Mouse (Mus musculus): ENCODE measurements at regions not wholly inside any gene's neighbourhood (a gene's known extent, or its start where the extent isn't known, plus 50 kb on each side); places are given as distances from the start of the nearest gene placed in this dataset.
A peak's percentile ranks its signal among the peaks of the same experiment; 100 is the strongest.

DNA sequence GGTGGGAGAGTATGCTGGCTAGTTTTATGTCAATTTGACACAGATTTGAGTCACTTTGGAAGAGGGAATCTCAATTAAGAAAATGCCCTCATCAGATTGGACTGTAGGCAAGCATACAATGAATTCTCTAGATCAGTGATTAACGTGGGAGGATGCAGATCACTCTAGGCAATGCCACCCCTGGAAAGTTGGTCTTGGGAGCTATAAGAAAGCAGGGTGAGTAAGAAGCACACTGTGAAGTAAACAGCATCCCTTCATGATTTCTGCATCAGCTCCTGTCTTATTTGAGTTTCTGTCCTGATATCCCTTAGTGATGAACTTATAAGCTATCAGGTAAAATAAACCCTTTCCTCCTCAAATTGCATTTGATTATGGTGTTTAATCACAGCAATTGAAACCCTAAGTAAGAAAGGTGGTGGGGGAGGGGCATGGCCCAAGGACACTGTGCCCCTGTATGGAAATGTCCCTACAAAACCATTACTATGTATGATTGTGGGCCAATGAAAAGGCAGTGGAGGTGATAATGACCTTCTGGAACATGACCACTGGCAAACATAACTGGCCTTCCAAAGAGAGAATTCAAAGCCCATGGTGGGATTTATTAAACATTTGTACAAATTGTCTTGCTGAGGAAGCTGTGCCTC, 640.3 kb upstream of the Vstm2b start:
- no peak for DNase-seq (ENCODE audit: low read depth, low spot score)

DNA sequence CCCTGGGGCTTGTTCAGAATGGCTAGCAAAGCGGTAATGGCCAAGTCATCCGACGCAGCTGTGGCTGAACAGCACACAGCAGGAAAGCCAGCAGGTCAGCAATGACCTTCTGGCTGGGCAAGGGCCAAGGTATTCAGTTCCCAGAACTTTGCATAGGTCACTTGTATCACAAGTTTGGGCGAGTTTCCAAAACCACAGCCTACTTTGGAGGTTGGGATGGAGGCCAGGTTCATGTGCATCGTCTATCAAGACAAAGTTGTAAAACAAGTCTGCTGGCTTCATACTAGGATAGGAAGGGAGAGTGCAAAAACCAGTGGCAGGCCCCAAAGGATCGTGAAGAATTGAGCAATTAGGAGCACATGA, 639.8 kb upstream of the Vstm2b start:
- peak; percentile 2 for DNase-seq (ENCODE audit: low read depth, low spot score)

DNA sequence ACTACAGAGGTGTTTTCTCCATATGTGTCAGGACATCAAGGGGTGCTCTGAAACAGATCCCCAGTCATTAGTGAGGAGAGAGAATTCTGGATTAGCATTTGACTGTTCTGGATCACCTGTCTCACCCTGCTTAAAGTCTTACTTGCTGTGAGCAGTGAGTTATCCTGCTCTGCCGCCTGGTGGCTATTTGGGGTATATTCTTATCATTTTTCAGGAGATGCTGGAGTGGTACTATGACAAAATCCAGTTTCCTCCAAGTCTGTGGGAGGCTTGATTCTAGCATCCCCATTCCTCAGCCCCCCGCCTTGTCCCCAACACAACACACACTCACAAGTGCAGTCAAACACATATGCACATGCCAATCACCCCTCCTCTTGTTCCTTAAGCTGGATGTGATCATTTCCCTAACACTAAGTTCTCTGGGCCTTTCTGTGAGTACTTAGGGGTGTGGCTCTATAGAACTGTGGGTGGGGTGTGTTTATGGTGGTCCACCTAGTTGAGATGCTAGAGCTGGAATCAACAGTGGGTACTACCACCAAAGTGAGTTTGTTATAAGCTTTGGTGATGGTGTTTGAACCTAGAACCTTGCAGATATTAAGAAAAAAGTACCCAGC, 624.6 kb upstream of the Vstm2b start:
- DNase-seq (ENCODE audit: low read depth, low spot score), result peak; percentile 48

- no peak for DNase-seq (ENCODE audit: low read depth, low spot score)
Measured at GRCm38 (mm10) chr7:40275078-40275477, 623.0 kb upstream of the Vstm2b start.

GRCm38 (mm10) chr7:40275658-40276057, 622.5 kb upstream of the Vstm2b start:
- DNase-seq (ENCODE audit: low read depth, low spot score), result no peak

GRCm38 (mm10) chr7:40276116-40276515, 622.0 kb upstream of the Vstm2b start:
- no peak for DNase-seq (ENCODE audit: low read depth, low spot score)

DNA sequence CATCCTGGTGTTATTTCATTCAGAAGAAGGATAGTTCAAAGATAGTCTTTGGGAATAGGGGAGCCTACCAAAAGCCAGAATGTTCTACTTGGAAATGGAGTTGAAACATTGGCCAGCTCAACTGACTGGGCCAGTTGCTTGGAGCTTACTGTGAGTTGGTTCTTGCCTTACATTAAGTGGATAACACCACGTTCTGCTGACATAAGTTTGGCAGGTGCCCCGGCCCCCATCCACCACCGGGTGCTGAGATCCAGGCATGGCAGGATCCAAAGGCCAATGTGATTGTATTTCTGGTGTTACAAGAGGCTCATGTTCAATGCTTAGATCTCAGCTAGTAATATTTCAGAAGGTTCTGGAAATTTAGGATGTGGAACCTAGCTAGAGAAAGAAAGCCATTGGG, 608.0 kb upstream of the Vstm2b start:
- DNase-seq (ENCODE audit: low read depth, low spot score), result no peak

DNA sequence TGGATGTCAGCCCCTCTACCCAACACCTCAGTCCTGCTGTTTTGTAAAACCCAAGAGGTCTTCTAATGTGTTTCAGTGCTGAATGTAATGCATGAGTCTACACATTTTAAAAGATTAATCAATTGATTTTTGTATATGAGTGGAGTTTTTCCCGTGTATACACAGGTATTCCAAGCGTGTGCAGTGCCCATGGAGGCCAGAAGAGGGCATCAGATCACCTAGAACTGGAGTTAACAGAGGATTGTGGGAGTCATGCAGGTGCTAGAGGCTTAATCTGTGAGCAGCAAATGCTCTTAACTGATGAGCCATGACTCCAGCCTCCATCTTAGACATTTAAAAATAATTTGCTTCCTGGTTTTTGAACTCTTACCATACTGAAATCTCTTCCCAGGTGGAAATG, 587.6 kb upstream of the Vstm2b start:
- peak; percentile 40 for DNase-seq (ENCODE audit: low read depth, low spot score)

- DNase-seq (ENCODE audit: low read depth, low spot score), result no peak
Measured at GRCm38 (mm10) chr7:40321171-40321570, 577.0 kb upstream of the Vstm2b start.

DNA sequence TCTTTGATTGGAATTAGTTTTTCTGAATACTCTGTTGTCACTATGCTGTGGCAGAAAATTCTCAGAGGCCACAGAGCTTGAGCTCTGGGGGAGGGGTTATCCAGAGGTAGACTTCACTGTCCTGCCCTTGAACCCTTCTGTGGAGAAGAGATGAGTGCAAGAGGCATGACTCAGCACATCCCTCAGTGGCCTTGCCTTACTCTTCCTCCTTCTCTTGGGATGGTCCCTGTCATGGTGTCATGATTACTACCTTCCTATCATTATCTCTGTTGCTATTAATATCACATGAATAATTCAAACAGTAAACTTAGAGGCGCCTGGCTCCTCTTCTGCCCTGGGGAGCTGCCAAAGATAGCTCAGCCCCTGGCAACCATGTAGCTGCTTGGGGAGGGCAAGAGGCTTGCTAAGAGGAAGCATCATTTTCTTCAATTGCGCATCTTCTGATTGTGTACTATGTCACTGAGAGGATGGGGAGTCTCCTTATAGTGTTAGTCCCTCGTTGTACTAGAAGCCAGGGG, 572.9 kb upstream of the Vstm2b start:
- DNase-seq (ENCODE audit: low read depth, low spot score), result peak; percentile 30

DNA sequence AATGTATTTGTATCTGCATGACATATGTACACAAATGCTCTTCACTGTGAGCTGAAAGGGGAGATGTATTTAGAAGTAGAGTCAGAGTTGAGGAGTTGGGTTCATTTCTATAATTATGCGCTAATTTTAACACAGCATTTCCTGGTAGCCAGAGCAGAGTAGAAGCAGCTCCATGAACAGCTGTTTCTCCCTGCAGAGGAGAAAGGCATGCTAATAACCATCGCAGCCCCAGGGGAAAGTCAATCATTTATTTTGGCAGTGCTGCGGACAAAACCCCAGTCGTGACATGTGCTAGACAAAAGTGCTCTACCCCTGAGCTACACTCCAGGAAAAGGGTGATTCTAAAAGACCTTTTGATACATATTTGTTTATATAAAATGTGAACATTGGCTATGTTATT, 565.7 kb upstream of the Vstm2b start:
- DNase-seq (ENCODE audit: low read depth, low spot score), result no peak

- no peak for DNase-seq (ENCODE audit: low read depth, low spot score)
Measured at GRCm38 (mm10) chr7:40352306-40352705, 545.8 kb upstream of the Vstm2b start.

DNA sequence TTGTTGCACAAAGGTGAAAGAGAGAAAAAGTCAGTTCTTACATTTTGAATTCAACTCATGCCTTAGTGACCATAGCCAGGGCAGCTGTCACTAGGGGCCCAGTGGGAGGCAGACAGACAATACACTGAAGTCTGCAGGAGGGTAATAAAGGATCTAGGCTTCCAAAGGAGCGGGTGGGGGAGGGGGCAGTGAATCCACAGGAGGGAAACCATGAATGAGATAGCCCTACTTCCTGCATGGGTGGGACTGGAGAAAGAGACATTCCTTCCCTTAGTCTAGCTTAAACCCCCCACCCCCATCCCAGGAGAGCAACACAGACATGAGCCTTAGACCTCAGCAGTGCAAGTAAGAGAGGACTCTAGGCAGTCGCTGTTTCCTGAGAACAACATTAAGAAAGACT, 535.4 kb upstream of the Vstm2b start:
- peak; percentile 95 for DNase-seq (ENCODE audit: low read depth, low spot score)

DNA sequence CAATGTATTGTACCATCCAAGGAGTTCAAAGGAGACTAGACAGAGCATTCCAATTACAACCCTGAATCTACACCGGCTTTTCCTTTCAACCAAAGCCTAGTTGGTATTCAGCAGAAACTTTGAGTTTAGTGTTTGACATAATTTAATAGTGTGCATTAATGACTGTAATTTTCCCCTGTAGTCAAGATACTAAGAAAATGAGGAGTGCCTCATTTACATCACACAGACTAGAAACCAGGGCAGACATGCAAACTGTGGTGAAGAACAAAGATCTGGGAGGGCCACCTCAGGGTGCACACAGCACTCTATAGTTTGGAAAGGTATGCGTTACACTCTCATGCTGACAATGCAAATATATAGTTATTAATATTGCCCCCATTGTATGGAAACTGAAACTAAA, 525.4 kb upstream of the Vstm2b start:
- DNase-seq (ENCODE audit: low read depth, low spot score), result no peak

GRCm38 (mm10) chr7:40377839-40378238, 520.3 kb upstream of the Vstm2b start:
- DNase-seq (ENCODE audit: low read depth, low spot score), result peak; percentile 24

GRCm38 (mm10) chr7:40381244-40381643, 516.9 kb upstream of the Vstm2b start:
- DNase-seq (ENCODE audit: low read depth, low spot score), result no peak

- peak; percentile 50 for DNase-seq (ENCODE audit: low read depth, low spot score)
Measured at GRCm38 (mm10) chr7:40388152-40388551, 510.0 kb upstream of the Vstm2b start.

GRCm38 (mm10) chr7:40389795-40390194, 508.3 kb upstream of the Vstm2b start:
- no peak for DNase-seq (ENCODE audit: low read depth, low spot score)

- no peak for DNase-seq (ENCODE audit: low read depth, low spot score)
Measured at GRCm38 (mm10) chr7:40390927-40391326, 507.2 kb upstream of the Vstm2b start.

DNA sequence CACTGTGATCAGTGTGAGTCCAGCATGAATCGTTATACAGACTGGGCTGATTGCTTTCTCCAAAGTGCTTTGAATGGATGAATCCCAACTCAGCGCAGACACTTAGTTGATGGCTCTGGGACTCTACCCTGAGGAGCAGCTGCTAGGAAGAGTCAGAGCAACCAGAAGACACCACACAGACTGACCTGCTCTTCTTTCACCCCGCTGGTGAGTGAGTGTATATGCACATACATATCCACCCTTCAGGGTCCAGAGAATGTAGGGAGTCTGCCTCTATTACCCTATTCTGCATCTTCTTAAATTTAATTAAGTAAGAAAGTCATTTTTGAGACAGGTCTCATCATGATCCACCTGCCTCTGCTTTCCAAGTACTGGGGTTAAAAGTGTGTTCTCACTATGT, 506.5 kb upstream of the Vstm2b start:
- DNase-seq (ENCODE audit: low read depth, low spot score), result no peak

GRCm38 (mm10) chr7:40392207-40392606, 505.9 kb upstream of the Vstm2b start:
- peak; percentile 14 for DNase-seq (ENCODE audit: low read depth, low spot score)

- no peak for DNase-seq (ENCODE audit: low read depth, low spot score)
Measured at GRCm38 (mm10) chr7:40392699-40393098, 505.4 kb upstream of the Vstm2b start.

DNA sequence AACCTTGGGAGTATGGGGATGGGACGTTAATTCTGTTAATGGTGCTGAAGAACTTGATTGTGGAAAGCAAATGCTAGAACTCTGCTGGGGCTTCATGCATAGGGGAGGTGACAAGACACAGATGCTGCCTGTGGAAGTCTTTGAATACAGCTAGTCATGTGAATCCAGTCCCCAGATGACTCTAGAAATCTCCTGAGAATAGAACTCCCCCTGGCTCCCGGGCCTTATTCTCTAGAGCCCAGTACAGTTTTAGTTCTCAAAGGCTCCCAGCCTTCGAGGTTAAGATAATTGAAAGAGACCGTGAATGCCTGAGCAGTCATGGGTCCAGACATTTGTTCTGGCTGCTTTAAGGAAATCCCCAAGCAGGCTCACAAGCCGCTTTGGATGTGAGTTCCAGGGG, 499.9 kb upstream of the Vstm2b start:
- no peak for DNase-seq (ENCODE audit: low read depth, low spot score)

GRCm38 (mm10) chr7:40419332-40419731, 478.8 kb upstream of the Vstm2b start:
- no peak for DNase-seq (ENCODE audit: low read depth, low spot score)

All from R1 (cell line).